Mouse (Mus musculus) midbrain, embryonic 11.5 days (tissue): ENCODE data around the gene Tub. TPM values are rescaled to one million over a fixed set of nuclear protein-coding genes. Genes with fewer than 3 reads are reported as not detected.

ENCODE experiments used
- ATAC-seq: fragments of 200-750 bp; cut with Nextera tagmentation; 2 replicates; pipeline ENCODE4 v1.8.0; 2017; ENCODE audit warnings: moderate TSS enrichment, moderate library complexity; ENCODE audit not compliant: low FRiP score
- DNase-seq: peaks from one replicate; pipeline ENCODE4 v3.0.0; 2015; ENCODE audit warnings: low spot score; ENCODE audit errors: missing footprints
- H3K27ac ChIP-seq: fragments of 300-500 bp; sonication (generic); 2 replicates; pipeline ENCODE4 v1.5.1; 2014; ENCODE audit warnings: low read depth, low read length
- H3K27me3 ChIP-seq: fragments of 300-500 bp; sonication (generic); 2 replicates; pipeline ENCODE4 v1.6.1; 2014; ENCODE audit warnings: mild to moderate bottlenecking, low read length, moderate library complexity, mixed read lengths; ENCODE audit not compliant: control insufficient read depth, insufficient read depth
- H3K36me3 ChIP-seq: fragments of 300-500 bp; sonication (generic); 2 replicates; pipeline ENCODE4 v1.6.1; 2014; ENCODE audit warnings: mild to moderate bottlenecking, low read length, moderate library complexity, mixed read lengths; ENCODE audit not compliant: control insufficient read depth, insufficient read depth
- H3K4me1 ChIP-seq: fragments of 300-500 bp; sonication (generic); 2 replicates; pipeline ENCODE4 v1.6.1; 2014; ENCODE audit warnings: low read length; ENCODE audit not compliant: control insufficient read depth, insufficient read depth
- H3K4me2 ChIP-seq: fragments of 300-500 bp; sonication (generic); 2 replicates; pipeline ENCODE4 v1.6.1; 2014; ENCODE audit warnings: mild to moderate bottlenecking, moderate library complexity
- H3K4me3 ChIP-seq: fragments of 300-500 bp; sonication (generic); 2 replicates; pipeline ENCODE4 v1.5.1; 2014; ENCODE audit warnings: low read depth, low read length
- H3K9ac ChIP-seq: fragments of 300-500 bp; sonication (generic); 2 replicates; pipeline ENCODE4 v1.6.1; 2014; ENCODE audit warnings: low read length
- H3K9me3 ChIP-seq: fragments of 300-500 bp; sonication (generic); 2 replicates; pipeline ENCODE4 v1.6.1; 2016; ENCODE audit warnings: low read length; ENCODE audit not compliant: control insufficient read depth
- WGBS: fragments of 180-500 bp; shearing (Covaris S2); extraction: QIAGEN DNeasy Blood & Tissue Kit; methylation state at CpG from one replicate; pipeline ENCODE4 v1.1.7; 2014; 5-methylcytosine and 5-hydroxymethylcytosine counted together
- polyA plus RNA-seq: library from polyadenylated mRNA; unstranded; fragments of >200 nt; fragmentation: Nextera tagmentation; extraction: Ambion mirVana; gene quantifications from 2 replicates; pipeline ENCODE4 v1.2.1, GENCODE M21; 2014

Gene Tub
- polyA plus RNA-seq, 1 experiment from 2014 or later, result 10.5 TPM

DNA sequence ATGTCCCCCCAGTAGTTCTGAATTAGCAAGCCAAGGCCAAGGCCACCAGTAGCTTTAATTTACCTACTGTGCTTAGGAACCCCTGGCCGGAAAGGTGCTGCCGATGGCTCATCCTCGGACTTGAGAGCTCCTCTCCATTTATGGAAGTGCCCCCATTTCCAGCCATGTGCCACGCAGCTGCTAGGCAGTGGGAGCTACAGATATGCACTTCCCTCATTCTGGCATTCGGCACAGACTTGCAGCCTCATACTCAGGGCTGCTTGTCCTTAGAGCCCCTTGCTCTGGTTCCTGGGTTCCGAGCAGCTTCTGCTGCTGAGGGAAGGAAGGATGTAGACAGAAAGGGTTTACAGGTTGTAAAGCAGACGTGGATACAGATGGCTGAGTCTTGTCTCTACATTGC, 64.7 kb downstream of the Tub start:
- no peak overlapping the region for H3K4me2 ChIP-seq
- no peak overlapping the region for H3K4me3 ChIP-seq
- no peak for ATAC-seq
- H3K27me3 ChIP-seq, result peaks cover 20% of the 10 kb centered on the region
- peak; percentile 69 for DNase-seq
- H3K4me1 ChIP-seq, result peaks cover 15% of the 10 kb centered on the region
- H3K36me3 ChIP-seq, result no peaks in the 10 kb centered on the region
- no peak overlapping the region for H3K9ac ChIP-seq
- 86% methylated on average over 7 of the region's 7 CpGs for WGBS
- H3K9me3 ChIP-seq, result no peaks in the 10 kb centered on the region
- H3K27ac ChIP-seq, result no peak overlapping the region

DNA sequence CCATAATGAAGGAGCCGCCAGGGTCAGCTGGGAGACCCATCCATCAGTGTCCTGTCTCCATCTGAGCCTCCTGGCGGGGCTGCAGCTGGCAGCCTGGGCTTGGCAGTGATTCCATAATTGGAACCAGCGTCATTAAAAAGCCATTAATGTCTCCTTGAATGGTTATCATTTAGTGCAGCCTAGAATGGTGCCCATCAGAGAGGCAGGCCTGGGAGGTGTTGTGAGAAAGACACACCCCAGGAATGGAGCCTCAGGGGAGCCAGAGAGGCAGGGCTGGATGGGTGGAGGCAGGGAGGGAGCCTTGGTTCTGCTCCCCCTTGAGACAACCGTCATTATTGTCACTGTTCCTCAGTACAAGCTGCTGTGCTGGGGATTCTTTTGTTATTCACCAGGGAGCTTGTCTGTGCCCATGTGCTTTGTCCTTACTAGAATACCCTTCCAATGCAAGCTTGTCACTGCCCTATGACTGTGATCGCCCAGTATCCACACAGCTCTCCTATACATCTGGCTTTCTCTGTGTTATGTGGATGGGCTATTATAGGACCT, 66.3 kb downstream of the Tub start:
- no peak overlapping the region for H3K4me2 ChIP-seq
- H3K9ac ChIP-seq, result no peak overlapping the region
- H3K4me1 ChIP-seq, result peaks cover 11% of the 10 kb centered on the region
- H3K27ac ChIP-seq, result no peak overlapping the region
- 52% methylated on average over 5 of the region's 5 CpGs for WGBS
- no peaks in the 10 kb centered on the region for H3K9me3 ChIP-seq
- no peak overlapping the region for H3K4me3 ChIP-seq
- ATAC-seq (no peak), DNase-seq (no peak)
- H3K36me3 ChIP-seq, result no peaks in the 10 kb centered on the region
- H3K27me3 ChIP-seq, result peaks cover 6% of the 10 kb centered on the region

DNA sequence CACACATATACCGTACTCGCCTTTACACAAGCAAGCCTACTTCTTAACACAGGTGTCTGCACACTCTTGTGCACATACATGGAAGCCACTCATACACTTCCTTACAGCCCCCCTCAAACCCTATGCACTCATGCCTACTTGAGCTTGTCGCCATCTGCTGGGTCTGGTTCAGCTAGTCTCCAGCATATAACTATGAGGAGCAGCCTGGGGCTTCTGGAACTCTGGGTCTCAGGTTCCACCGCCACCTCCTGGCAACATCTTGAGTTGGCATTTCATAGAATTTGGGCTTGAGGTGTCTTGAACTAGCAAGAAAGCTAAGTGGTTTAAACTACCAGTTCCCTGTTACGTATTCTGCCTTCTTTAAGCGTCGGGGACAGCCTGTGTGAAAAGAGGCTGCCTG, 69.1 kb downstream of the Tub start:
- no peak for ATAC-seq

DNA sequence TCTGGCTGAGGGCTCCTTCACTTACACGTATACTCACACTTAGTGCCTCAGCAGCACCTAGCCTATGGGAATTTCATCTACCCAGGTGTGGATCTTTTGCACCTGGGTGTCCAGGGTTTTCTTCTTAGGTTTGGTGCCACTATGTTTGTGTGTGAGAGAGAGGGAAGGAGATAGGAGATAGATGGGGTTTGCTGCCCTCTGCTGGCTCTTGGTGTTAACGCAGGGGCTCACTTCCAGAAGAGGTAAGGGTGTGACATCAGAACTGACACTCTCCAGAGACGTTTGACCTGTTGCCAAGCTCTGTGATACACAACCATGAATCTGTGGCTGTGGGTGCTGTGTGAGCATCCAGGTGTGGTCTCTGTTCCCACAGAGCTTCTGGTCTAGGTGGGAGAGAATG, 71.3 kb downstream of the Tub start:
- Histone ChIP-seq H3K9me3 (no peaks in the 10 kb centered on the region), H3K4me1 (no peaks in the 10 kb centered on the region), H3K36me3 (no peaks in the 10 kb centered on the region), H3K4me2 (no peak overlapping the region), H3K27ac (no peak overlapping the region), H3K4me3 (no peak overlapping the region), H3K9ac (no peak overlapping the region), H3K27me3 (no peaks in the 10 kb centered on the region)
- peak; percentile 98 for DNase-seq
- peak; percentile 40; the same call in 1 of the 2 replicates for ATAC-seq
- 22% methylated on average over 3 of the region's 3 CpGs for WGBS

More for the DNA sequence above, 69.1 kb downstream of the Tub start:
- 89% methylated on average over 7 of the region's 7 CpGs for WGBS
- Histone ChIP-seq H3K27ac (no peak overlapping the region), H3K36me3 (no peaks in the 10 kb centered on the region), H3K4me1 (no peaks in the 10 kb centered on the region), H3K9me3 (no peaks in the 10 kb centered on the region), H3K27me3 (no peaks in the 10 kb centered on the region), H3K4me3 (no peak overlapping the region), H3K9ac (no peak overlapping the region), H3K4me2 (no peak overlapping the region)
- no peak for DNase-seq

DNA sequence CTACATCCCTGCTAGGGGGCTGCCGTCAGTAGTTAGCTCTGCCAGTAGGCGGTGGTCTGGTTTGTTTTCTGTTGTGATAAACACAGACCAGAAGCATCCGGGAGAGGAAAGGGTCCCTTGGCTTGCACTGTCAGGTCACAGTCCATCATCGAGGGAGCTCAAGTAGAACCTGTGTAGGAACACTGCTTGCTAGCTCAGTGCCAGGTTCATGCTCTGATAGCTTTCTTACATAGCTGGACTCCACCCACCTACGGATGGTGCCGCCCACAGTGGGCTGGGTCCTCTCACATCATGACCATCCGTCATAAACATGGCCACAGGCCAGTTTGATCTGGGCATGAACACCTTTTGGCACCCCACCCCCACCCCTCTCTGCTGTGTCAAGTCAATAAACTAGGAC, 75.6 kb downstream of the Tub start:
- DNase-seq (no peak), ATAC-seq (no peak)
- no peaks in the 10 kb centered on the region for H3K36me3 ChIP-seq
- H3K27me3 ChIP-seq, result no peaks in the 10 kb centered on the region
- H3K9me3 ChIP-seq, result no peaks in the 10 kb centered on the region
- H3K27ac ChIP-seq, result no peak overlapping the region
- H3K9ac ChIP-seq, result no peak overlapping the region
- H3K4me1 ChIP-seq, result no peaks in the 10 kb centered on the region
- WGBS, result 90% methylated on average over 7 of the region's 7 CpGs
- no peak overlapping the region for H3K4me3 ChIP-seq
- H3K4me2 ChIP-seq, result no peak overlapping the region

DNA sequence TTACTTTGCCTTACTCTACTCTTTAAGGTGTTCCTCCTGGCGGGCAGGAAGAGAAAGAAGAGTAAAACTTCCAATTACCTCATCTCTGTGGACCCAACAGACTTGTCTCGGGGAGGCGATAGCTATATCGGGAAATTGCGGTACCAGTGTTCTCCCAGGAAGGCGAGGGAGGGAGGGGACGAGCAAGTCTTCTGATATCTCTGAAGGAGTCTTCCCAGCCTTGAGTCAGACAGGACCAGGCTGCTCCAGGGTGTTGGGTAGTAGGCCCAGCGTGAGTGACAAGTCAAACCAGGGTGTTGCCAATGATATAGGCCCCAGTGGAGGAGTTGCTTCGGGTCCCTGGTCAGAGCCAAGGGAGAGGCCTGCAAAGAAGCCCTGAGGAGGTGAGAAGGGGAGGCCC, 76.8 kb downstream of the Tub start:
- no peaks in the 10 kb centered on the region for H3K27me3 ChIP-seq
- H3K27ac ChIP-seq, result no peak overlapping the region
- H3K9ac ChIP-seq, result no peak overlapping the region
- no peaks in the 10 kb centered on the region for H3K9me3 ChIP-seq
- no peak for DNase-seq
- WGBS, result 88% methylated on average over 9 of the region's 9 CpGs
- no peak for ATAC-seq
- H3K4me1 ChIP-seq, result no peaks in the 10 kb centered on the region
- H3K4me3 ChIP-seq, result no peak overlapping the region
- no peak overlapping the region for H3K4me2 ChIP-seq
- no peaks in the 10 kb centered on the region; the same call in 1 of the 2 replicates for H3K36me3 ChIP-seq

DNA sequence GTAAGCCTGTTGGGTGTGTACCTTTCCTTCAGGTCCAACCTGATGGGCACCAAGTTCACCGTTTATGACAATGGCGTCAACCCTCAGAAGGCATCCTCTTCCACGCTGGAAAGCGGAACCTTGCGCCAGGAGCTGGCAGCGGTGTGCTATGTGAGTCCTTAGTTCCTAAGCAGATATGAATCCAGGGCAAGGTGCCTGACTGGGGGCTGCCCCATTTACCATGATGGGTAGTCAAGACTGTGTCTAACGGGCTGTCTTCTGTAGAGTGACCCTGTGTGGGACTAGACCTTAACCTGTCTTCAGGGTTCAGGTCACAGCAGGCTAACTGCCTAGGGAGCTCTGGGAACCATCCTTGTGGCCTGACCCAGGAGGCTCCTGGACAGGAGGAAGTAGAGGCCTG, 77.6 kb downstream of the Tub start:
- no peak for ATAC-seq
- H3K36me3 ChIP-seq, result no peaks in the 10 kb centered on the region; the same call in 1 of the 2 replicates

DNA sequence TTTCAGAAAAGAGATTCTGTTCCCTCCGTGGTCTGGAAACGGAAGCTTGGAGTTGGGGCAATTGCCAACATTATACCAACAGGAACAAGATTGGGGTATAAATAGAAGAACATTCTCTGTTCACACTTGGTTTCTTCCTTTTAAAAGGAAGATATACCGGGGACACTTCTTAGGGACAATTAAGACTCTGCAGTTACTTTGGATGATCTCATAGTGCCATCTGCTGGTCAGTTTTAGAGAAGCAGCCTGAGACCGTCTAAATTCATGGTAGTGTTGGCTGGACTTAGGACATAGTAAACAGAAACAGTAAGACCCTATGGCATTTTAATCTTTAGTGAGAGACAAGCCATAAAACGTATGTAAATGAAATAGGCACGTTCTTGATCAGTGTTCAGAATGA, 78.1 kb downstream of the Tub start:
- ATAC-seq, result no peak
- H3K27me3 ChIP-seq, result no peaks in the 10 kb centered on the region
- no peaks in the 10 kb centered on the region for H3K9me3 ChIP-seq
- no peaks in the 10 kb centered on the region; the same call in 1 of the 2 replicates for H3K36me3 ChIP-seq
- peak; percentile 98 for DNase-seq
- no peak overlapping the region for H3K4me3 ChIP-seq
- H3K27ac ChIP-seq, result no peak overlapping the region
- no peak overlapping the region for H3K4me2 ChIP-seq
- H3K9ac ChIP-seq, result no peak overlapping the region
- no peaks in the 10 kb centered on the region for H3K4me1 ChIP-seq
- 30% methylated on average over 6 of the region's 6 CpGs for WGBS

More for the DNA sequence above, 77.6 kb downstream of the Tub start:
- no peak for DNase-seq
- 96% methylated on average over 7 of the region's 7 CpGs for WGBS
- Histone ChIP-seq H3K27ac (no peak overlapping the region), H3K4me1 (no peaks in the 10 kb centered on the region), H3K4me2 (no peak overlapping the region), H3K9me3 (no peaks in the 10 kb centered on the region), H3K9ac (no peak overlapping the region), H3K4me3 (no peak overlapping the region), H3K27me3 (no peaks in the 10 kb centered on the region)

DNA sequence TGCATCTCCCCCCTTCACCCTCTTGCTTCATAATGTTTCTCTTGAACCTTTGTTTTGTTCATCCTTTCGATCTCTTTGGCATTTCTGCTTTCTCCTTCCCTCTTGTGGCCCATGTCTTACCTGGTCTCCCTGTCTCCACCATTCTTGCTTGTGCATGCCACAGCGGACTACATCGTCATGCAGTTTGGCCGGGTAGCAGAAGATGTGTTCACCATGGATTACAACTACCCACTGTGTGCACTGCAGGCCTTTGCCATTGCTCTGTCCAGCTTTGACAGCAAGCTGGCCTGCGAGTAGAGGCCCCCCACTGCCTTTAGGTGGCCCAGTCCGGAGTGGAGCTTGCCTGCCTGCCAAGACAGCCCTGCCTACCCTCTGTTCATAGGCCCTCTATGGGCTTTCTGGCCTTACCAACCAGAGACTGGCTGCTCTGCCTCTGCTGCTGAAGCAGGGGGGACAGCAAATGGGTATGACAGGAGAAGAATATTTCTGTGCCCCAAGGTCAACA, 79.9 kb downstream of the Tub start:
- ATAC-seq, result no peak
- Histone ChIP-seq H3K27ac (no peak overlapping the region), H3K27me3 (no peaks in the 10 kb centered on the region), H3K4me1 (no peaks in the 10 kb centered on the region), H3K36me3 (no peaks in the 10 kb centered on the region; the same call in 1 of the 2 replicates), H3K9me3 (no peaks in the 10 kb centered on the region), H3K9ac (no peak overlapping the region), H3K4me2 (no peak overlapping the region), H3K4me3 (no peak overlapping the region)
- no peak for DNase-seq
- WGBS, result 91% methylated on average over 6 of the region's 6 CpGs
